Mouse (Mus musculus) hindbrain, embryonic 11.5 days (tissue): ENCODE data around the gene Ndufv3. TPM values are rescaled to one million over a fixed set of nuclear protein-coding genes. Genes with fewer than 3 reads are reported as not detected.

ENCODE experiments used
- ATAC-seq: fragments of 200-750 bp; cut with Nextera tagmentation; 2 replicates; pipeline ENCODE4 v1.8.0; 2017; ENCODE audit warnings: mild to moderate bottlenecking, moderate TSS enrichment, moderate library complexity; ENCODE audit not compliant: low FRiP score
- DNase-seq: peaks from one replicate; pipeline ENCODE4 v3.0.0-alpha.2; 2015; ENCODE audit warnings: low spot score
- H3K27ac ChIP-seq: fragments of 300-500 bp; sonication (generic); 2 replicates; pipeline ENCODE4 v1.5.1; 2014; ENCODE audit warnings: mild to moderate bottlenecking, low read depth, low read length
- H3K27me3 ChIP-seq: fragments of 300-500 bp; sonication (generic); 2 replicates; pipeline ENCODE4 v1.6.1; 2014; ENCODE audit warnings: mild to moderate bottlenecking, low read length, moderate library complexity, mixed read lengths; ENCODE audit not compliant: control insufficient read depth, insufficient read depth
- H3K36me3 ChIP-seq: fragments of 300-500 bp; sonication (generic); 2 replicates; pipeline ENCODE4 v1.6.1; 2014; ENCODE audit warnings: mild to moderate bottlenecking, low read length, moderate library complexity, mixed read lengths; ENCODE audit not compliant: control insufficient read depth, insufficient read depth
- H3K4me1 ChIP-seq: fragments of 300-500 bp; sonication (generic); replicated peaks from 2 replicates; pipeline ENCODE4 v1.6.1; 2014; ENCODE audit warnings: low read length, mixed read lengths; ENCODE audit not compliant: control insufficient read depth, insufficient read depth
- H3K4me2 ChIP-seq: fragments of 300-500 bp; sonication (generic); replicated peaks from 2 replicates; pipeline ENCODE4 v1.6.1; 2014; ENCODE audit warnings: mild to moderate bottlenecking, low read depth, low read length
- H3K4me3 ChIP-seq: fragments of 300-500 bp; sonication (generic); 2 replicates; pipeline ENCODE4 v1.5.1; 2014; ENCODE audit warnings: low read depth, low read length
- H3K9ac ChIP-seq: fragments of 300-500 bp; sonication (generic); 2 replicates; pipeline ENCODE4 v1.6.1; 2014; ENCODE audit warnings: low read depth, low read length
- H3K9me3 ChIP-seq: fragments of 300-500 bp; sonication (generic); 2 replicates; pipeline ENCODE4 v1.6.1; 2016; ENCODE audit warnings: low read length; ENCODE audit not compliant: control insufficient read depth
- WGBS: fragments of 180-500 bp; shearing (Covaris S2); extraction: QIAGEN DNeasy Blood & Tissue Kit; methylation state at CpG from one replicate; pipeline ENCODE4 v1.1.7; 2014; 5-methylcytosine and 5-hydroxymethylcytosine counted together
- polyA plus RNA-seq: library from polyadenylated mRNA; unstranded; fragments of >200 nt; fragmentation: Nextera tagmentation; extraction: Ambion mirVana; gene quantifications from 2 replicates; pipeline ENCODE4 v1.2.1, GENCODE M21; 2014

Gene Ndufv3
- polyA plus RNA-seq, 1 experiment from 2014 or later, result 253 TPM

- Histone ChIP-seq H3K4me2 (no peak overlapping the region), H3K9me3 (no peaks in the 10 kb centered on the region), H3K27me3 (no peaks in the 10 kb centered on the region), H3K9ac (no peak overlapping the region), H3K27ac (no peak overlapping the region), H3K4me1 (0 out of 2 replicates have a peak, but pooled peaks cover 3% of the 10 kb centered on the region), H3K36me3 (peaks cover 9% of the 10 kb centered on the region; the same call in 1 of the 2 replicates), H3K4me3 (no peak overlapping the region)
- no peak for ATAC-seq
- no peak for DNase-seq
- WGBS, result 52% methylated on average over 5 of the region's 5 CpGs
Observed at GRCm38 (mm10) chr17:31505013-31505412, 14.9 kb upstream of the Ndufv3 start.

- no peaks in the 10 kb centered on the region for H3K27me3 ChIP-seq
- H3K4me3 ChIP-seq, result no peak overlapping the region
- ATAC-seq (no peak), DNase-seq (no peak)
- WGBS, result 97% methylated on average over 7 of the region's 7 CpGs
- no peaks in the 10 kb centered on the region for H3K9me3 ChIP-seq
- peaks cover 3% of the 10 kb centered on the region; the same call in 1 of the 2 replicates for H3K4me1 ChIP-seq
- no peak overlapping the region for H3K4me2 ChIP-seq
- H3K36me3 ChIP-seq, result peaks cover 9% of the 10 kb centered on the region; the same call in 1 of the 2 replicates
- no peak overlapping the region for H3K9ac ChIP-seq
- no peak overlapping the region for H3K27ac ChIP-seq
Observed at GRCm38 (mm10) chr17:31506282-31506681, 13.6 kb upstream of the Ndufv3 start.

- ATAC-seq (no peak), DNase-seq (no peak)
- Histone ChIP-seq H3K9me3 (no peaks in the 10 kb centered on the region), H3K27me3 (no peaks in the 10 kb centered on the region), H3K4me3 (peak overlapping the region; percentile 57; the same call in 1 of the 2 replicates), H3K4me1 (no peaks in the 10 kb centered on the region; the same call in 1 of the 2 replicates), H3K9ac (no peak overlapping the region), H3K27ac (no peak overlapping the region), H3K4me2 (peak overlapping the region; percentile 58), H3K36me3 (peaks cover 5% of the 10 kb centered on the region; the same call in 1 of the 2 replicates)
- 92% methylated on average over 6 of the region's 6 CpGs for WGBS
Observed at GRCm38 (mm10) chr17:31510944-31511343, 9.0 kb upstream of the Ndufv3 start.

- under 1% methylated on average over 56 of the region's 56 CpGs for WGBS
- ATAC-seq (peak; percentile 94), DNase-seq (peak; percentile 94)
Observed at GRCm38 (mm10) chr17:31511792-31512495, 8.0 kb upstream of the Ndufv3 start.

GRCm38 (mm10) chr17:31512593-31512992 lies 7.3 kb upstream of the Ndufv3 start:
- Histone ChIP-seq H3K27me3 (no peaks in the 10 kb centered on the region), H3K27ac (no peak overlapping the region), H3K9me3 (no peaks in the 10 kb centered on the region), H3K4me1 (no peaks in the 10 kb centered on the region; the same call in 1 of the 2 replicates), H3K36me3 (0 out of 2 replicates have a peak, but pooled peaks cover 5% of the 10 kb centered on the region), H3K4me2 (peak overlapping the region; percentile 58), H3K4me3 (peak overlapping the region; percentile 57), H3K9ac (peak overlapping the region; percentile 50)
- DNase-seq (no peak), ATAC-seq (no peak)
- 19% methylated on average over 6 of the region's 6 CpGs for WGBS

More at GRCm38 (mm10) chr17:31511792-31512495, 8.0 kb upstream of the Ndufv3 start:
- Histone ChIP-seq H3K4me2 (peak overlapping the region; percentile 58), H3K9ac (peak overlapping the region; percentile 50), H3K4me3 (peak overlapping the region; percentile 57), H3K27me3 (no peaks in the 10 kb centered on the region), H3K9me3 (no peaks in the 10 kb centered on the region), H3K36me3 (peaks cover 5% of the 10 kb centered on the region; the same call in 1 of the 2 replicates), H3K27ac (peak overlapping the region; percentile 38; the same call in 1 of the 2 replicates), H3K4me1 (no peaks in the 10 kb centered on the region; the same call in 1 of the 2 replicates)

- Histone ChIP-seq H3K27me3 (no peaks in the 10 kb centered on the region), H3K36me3 (no peaks in the 10 kb centered on the region), H3K9ac (no peak overlapping the region), H3K4me1 (no peaks in the 10 kb centered on the region; the same call in 1 of the 2 replicates), H3K9me3 (no peaks in the 10 kb centered on the region), H3K4me2 (no peak overlapping the region), H3K27ac (no peak overlapping the region), H3K4me3 (no peak overlapping the region)
- WGBS, result 84% methylated on average over 1 of the region's 1 CpGs
- DNase-seq (peak; percentile 36), ATAC-seq (no peak)
Observed at GRCm38 (mm10) chr17:31514696-31515095, 5.2 kb upstream of the Ndufv3 start.

GRCm38 (mm10) chr17:31519344-31519945 lies 470 bp upstream of the Ndufv3 start:
- Histone ChIP-seq H3K9ac (no peak overlapping the region), H3K9me3 (no peaks in the 10 kb centered on the region), H3K36me3 (no peaks in the 10 kb centered on the region), H3K4me1 (no peaks in the 10 kb centered on the region; the same call in 1 of the 2 replicates), H3K27me3 (no peaks in the 10 kb centered on the region), H3K4me3 (peak overlapping the region; percentile 71), H3K27ac (0 out of 2 replicates have a peak overlapping the region, but pooled peaks have one; percentile 24), H3K4me2 (peak overlapping the region; percentile 64)
- 3% methylated on average over 7 of the region's 7 CpGs for WGBS
- DNase-seq (no peak), ATAC-seq (peak; percentile 61)

GRCm38 (mm10) chr17:31520895-31521294 lies 980 bp downstream of the Ndufv3 start:
- H3K4me2 ChIP-seq, result peak overlapping the region; percentile 64
- WGBS, result 17% methylated on average over 3 of the region's 3 CpGs
- peak overlapping the region; percentile 71 for H3K4me3 ChIP-seq
- no peaks in the 10 kb centered on the region for H3K9me3 ChIP-seq
- no peak for ATAC-seq
- no peak overlapping the region for H3K27ac ChIP-seq
- no peak for DNase-seq
- H3K4me1 ChIP-seq, result no peaks in the 10 kb centered on the region; the same call in 1 of the 2 replicates
- no peaks in the 10 kb centered on the region for H3K36me3 ChIP-seq
- peak overlapping the region; percentile 67; the same call in 1 of the 2 replicates for H3K9ac ChIP-seq
- no peaks in the 10 kb centered on the region for H3K27me3 ChIP-seq
